Mouse (Mus musculus) myocyte (in vitro differentiated cells): ENCODE data around the gene Ctdnep1.

Source experiments
- E2F4 ChIP-seq: IDR thresholded peaks from one replicate; pipeline ENCODE4 v1.6.1; 2011; ENCODE audit warnings: mild to moderate bottlenecking, control low read depth, moderate library complexity; ENCODE audit not compliant: insufficient read depth
- MAX ChIP-seq: IDR thresholded peaks from one replicate; pipeline ENCODE4 v1.6.1; 2011; ENCODE audit warnings: low read depth, mild to moderate bottlenecking, control low read depth
- MYOD1 ChIP-seq, 3 experiments: IDR thresholded peaks; one replicate each; pipeline ENCODE4 v1.6.1; 2011; ENCODE audit warnings: control low read depth in 2 of 3, low read depth in 2 of 3, mild to moderate bottlenecking in 2 of 3, moderate library complexity in 1 of 3; ENCODE audit not compliant: insufficient read length in 2 of 3, control insufficient read depth in 1 of 3
- MYOG ChIP-seq, 3 experiments: IDR thresholded peaks; one replicate each; pipeline ENCODE4 v1.6.1; 2011; ENCODE audit warnings: control low read depth in 2 of 3, low read depth in 2 of 3, mild to moderate bottlenecking in 2 of 3; ENCODE audit not compliant: insufficient read length in 2 of 3, control insufficient read depth in 1 of 3, insufficient read depth in 1 of 3
- POLR2A ChIP-seq: IDR thresholded peaks from one replicate; pipeline ENCODE4 v1.6.1; 2011; ENCODE audit warnings: low read depth, mild to moderate bottlenecking, control low read depth, moderate library complexity; ENCODE audit not compliant: insufficient read length
- POLR2AphosphoS2 ChIP-seq: IDR thresholded peaks from one replicate; pipeline ENCODE4 v1.6.1; 2011; ENCODE audit warnings: low read depth, control low read depth; ENCODE audit not compliant: insufficient read length
- REST ChIP-seq: IDR thresholded peaks from one replicate; pipeline ENCODE4 v1.6.1; 2011; ENCODE audit warnings: mild to moderate bottlenecking, control low read depth, moderate library complexity; ENCODE audit not compliant: insufficient read depth, insufficient read length
- TCF12 ChIP-seq: IDR thresholded peaks from one replicate; pipeline ENCODE4 v1.6.1; 2011; ENCODE audit warnings: mild to moderate bottlenecking, control low read depth; ENCODE audit not compliant: poor library complexity, insufficient read depth, severe bottlenecking
- TCF3 ChIP-seq: IDR thresholded peaks from one replicate; pipeline ENCODE4 v1.6.1; 2011; ENCODE audit warnings: low read depth, control low read depth; ENCODE audit not compliant: insufficient read length
- USF1 ChIP-seq: IDR thresholded peaks from one replicate; pipeline ENCODE4 v1.6.1; 2011; ENCODE audit warnings: low read depth, mild to moderate bottlenecking, control low read depth, moderate library complexity

DNA sequence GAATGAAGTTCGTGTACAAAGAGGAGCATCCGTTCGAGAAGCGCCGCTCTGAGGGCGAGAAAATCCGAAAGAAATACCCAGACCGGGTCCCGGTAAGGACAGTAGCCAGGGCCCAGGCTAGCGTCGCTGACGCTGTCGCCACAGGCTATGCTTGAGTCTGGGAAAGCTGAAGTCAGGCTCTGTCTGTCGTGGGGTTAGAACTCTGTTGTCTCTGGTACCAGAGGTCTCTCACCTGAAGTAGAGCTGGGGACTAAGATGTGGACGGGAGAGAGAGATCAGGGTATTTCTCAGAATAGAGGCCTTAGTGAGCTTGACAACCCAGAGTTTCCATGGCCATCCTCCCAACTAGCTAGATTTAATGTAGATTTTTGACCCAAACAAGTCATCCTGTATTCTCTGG is 10.8 kb downstream of the Ctdnep1 start:
- TF ChIP-seq MYOD1 (IDR thresholded peaks at IDR 0.05; ENCODE audit: control insufficient read depth in 1 of 3, insufficient read length in 2 of 3, low read depth in 2 of 3), result no peak
- TF ChIP-seq USF1, result no peak
- no peak for TF ChIP-seq MYOG (IDR thresholded peaks at IDR 0.05; ENCODE audit: control insufficient read depth in 1 of 3, insufficient read depth in 1 of 3, insufficient read length in 2 of 3, low read depth in 2 of 3)
- no peak for TF ChIP-seq E2F4
- TF ChIP-seq POLR2A, result no peak
- TF ChIP-seq TCF3, result no peak
- no peak for TF ChIP-seq REST
- TF ChIP-seq TCF12, result no peak
- no peak for TF ChIP-seq MAX
- no peak for TF ChIP-seq POLR2AphosphoS2
